Comparison of ENCODE assay signal across 13 mouse cellular contexts in the genomic region with DNA sequence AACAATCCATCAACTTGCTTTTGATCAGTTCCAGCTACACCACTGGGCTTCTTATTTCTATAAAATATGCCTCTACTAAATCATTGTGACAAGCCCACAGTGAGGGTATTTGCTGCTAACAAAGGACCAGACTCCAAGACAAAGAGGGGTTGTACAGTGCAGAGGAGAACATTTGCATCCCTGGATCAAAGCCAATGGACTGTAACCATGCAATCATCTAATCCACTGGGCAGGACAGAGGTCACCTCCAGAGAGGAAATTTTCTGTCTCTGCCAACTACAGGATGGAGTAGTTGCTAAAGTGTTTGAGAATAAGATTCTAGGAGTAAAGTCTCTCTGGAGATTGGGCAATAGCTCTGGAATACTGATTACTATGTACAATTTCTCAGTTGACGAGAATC.
A peak's percentile ranks its signal among the peaks of the same experiment; 100 is the strongest.
DNase-seq lines count a peak whose midpoint lies in the region; ATAC-seq and TF ChIP-seq lines count a peak whose summit lies in the region.
"Had no signal": no experiment of that assay in that cellular context is flagged by ENCODE, and none has a peak within 500 bp of the region (broad histone marks: within the 10 kb centered on the region; RNA-seq: fewer than 3 reads in every experiment).

No protein-coding gene starts in this region.

- no peak for TF ChIP-seq EP300 in stomach, postnatal 0 days (optimal IDR thresholded peaks at IDR 0.05)

- H3K9me3 ChIP-seq in stomach, embryonic 14.5 days (ENCODE audit: control insufficient read depth, low read depth, low read length), result no peaks in the 10 kb centered on the region
- H3K9me3 ChIP-seq in stomach, postnatal 0 days (ENCODE audit: control insufficient read depth, low read length), result no peaks in the 10 kb centered on the region
- H3K9me3 ChIP-seq in forebrain, postnatal 0 days (ENCODE audit: low read length), result no peaks in the 10 kb centered on the region
- H3K9me3 ChIP-seq in midbrain, embryonic 14.5 days (ENCODE audit: control insufficient read depth, low read length), result no peaks in the 10 kb centered on the region
- H3K9me3 ChIP-seq: heart, embryonic 10.5 days; megakaryocyte, embryonic 14.5 days had no signal

- no peak for DNase-seq in stomach, postnatal 0 days (ENCODE audit: low spot score)
- peak; percentile 24 for DNase-seq in forebrain, postnatal 0 days
- peak; percentile 75 for DNase-seq in midbrain, embryonic 14.5 days
- no peak for DNase-seq in heart, adult 9 months (ENCODE audit: low spot score in 2 of 2)
- no peak for DNase-seq in testis, postnatal 10 days (ENCODE audit: low spot score)
- no peak for DNase-seq in adipocyte (ENCODE audit: low spot score)
- DNase-seq: cerebellum, postnatal 36 days; kidney, postnatal 4 days; left cerebral cortex, postnatal 4 days; liver, postnatal 0 days had no signal

- TF ChIP-seq CTCF in stomach, postnatal 0 days (IDR thresholded peaks at IDR 0.05; ENCODE audit: low read depth), result no peak
- TF ChIP-seq CTCF in forebrain, postnatal 0 days (IDR thresholded peaks at IDR 0.05; ENCODE audit: low read depth), result no peak

- H3K9ac ChIP-seq in stomach, embryonic 14.5 days (replicated peaks; ENCODE audit: low read depth, low read length), result no peak overlapping the region
- H3K9ac ChIP-seq in stomach, postnatal 0 days (ENCODE audit: low read length), result no peak overlapping the region
- no peak overlapping the region for H3K9ac ChIP-seq in forebrain, postnatal 0 days
- H3K9ac ChIP-seq in midbrain, embryonic 14.5 days (replicated peaks; ENCODE audit: low read length), result no peak overlapping the region
- H3K9ac ChIP-seq: liver, postnatal 0 days had no signal

- WGBS in stomach, embryonic 14.5 days, result 96% methylated on average over 1 of the region's 1 CpGs
- WGBS in stomach, postnatal 0 days, result 78% methylated on average over 1 of the region's 1 CpGs
- 63% methylated on average over 1 of the region's 1 CpGs for WGBS in forebrain, postnatal 0 days
- 72% methylated on average over 1 of the region's 1 CpGs for WGBS in midbrain, embryonic 14.5 days

- no peak overlapping the region for H3K27ac ChIP-seq in stomach, embryonic 14.5 days (ENCODE audit: low read length)
- no peak overlapping the region for H3K27ac ChIP-seq in stomach, postnatal 0 days (replicated peaks)
- no peak overlapping the region for H3K27ac ChIP-seq in forebrain, postnatal 0 days (ENCODE audit: low read depth, low read length)
- no peak overlapping the region for H3K27ac ChIP-seq in midbrain, embryonic 14.5 days (replicated peaks; ENCODE audit: low read depth, low read length)
- H3K27ac ChIP-seq: heart, embryonic 10.5 days had no signal

- H3K4me2 ChIP-seq in stomach, embryonic 14.5 days (replicated peaks; ENCODE audit: low read depth, low read length), result no peak overlapping the region
- H3K4me2 ChIP-seq in stomach, postnatal 0 days (replicated peaks; ENCODE audit: low read depth), result no peak overlapping the region
- no peak overlapping the region for H3K4me2 ChIP-seq in forebrain, postnatal 0 days (ENCODE audit: low read depth)
- no peak overlapping the region for H3K4me2 ChIP-seq in midbrain, embryonic 14.5 days (ENCODE audit: low read length)

- no peaks in the 10 kb centered on the region for H3K36me3 ChIP-seq in stomach, embryonic 14.5 days (ENCODE audit: control insufficient read depth, insufficient read depth, low read length)
- H3K36me3 ChIP-seq in stomach, postnatal 0 days (ENCODE audit: control insufficient read depth, insufficient read depth, low read length), result no peaks in the 10 kb centered on the region
- H3K36me3 ChIP-seq in forebrain, postnatal 0 days (ENCODE audit: insufficient read depth), result no peaks in the 10 kb centered on the region
- no peaks in the 10 kb centered on the region for H3K36me3 ChIP-seq in midbrain, embryonic 14.5 days (ENCODE audit: control insufficient read depth, insufficient read depth, low read length)
- H3K36me3 ChIP-seq: heart, embryonic 10.5 days had no signal

- peak; percentile 49; the same call in 1 of the 2 replicates for ATAC-seq in stomach, embryonic 14.5 days (ENCODE audit: insufficient number of reproducible peaks, insufficient read depth, low FRiP score, low read depth)
- ATAC-seq in stomach, postnatal 0 days (ENCODE audit: low FRiP score, low TSS enrichment), result no peak
- peak; percentile 51; the same call in 1 of the 2 replicates for ATAC-seq in forebrain, postnatal 0 days
- ATAC-seq in midbrain, embryonic 14.5 days (ENCODE audit: low FRiP score, low TSS enrichment), result peak; percentile 87
- ATAC-seq: liver, postnatal 0 days had no signal

- H3K4me3 ChIP-seq in stomach, embryonic 14.5 days (ENCODE audit: low read depth, low read length), result no peak overlapping the region
- H3K4me3 ChIP-seq in stomach, postnatal 0 days (ENCODE audit: low read depth, low read length), result no peak overlapping the region
- no peak overlapping the region for H3K4me3 ChIP-seq in forebrain, postnatal 0 days (ENCODE audit: low read depth, low read length)
- no peak overlapping the region for H3K4me3 ChIP-seq in midbrain, embryonic 14.5 days (replicated peaks; ENCODE audit: low read depth, low read length)
- H3K4me3 ChIP-seq: heart, embryonic 10.5 days; megakaryocyte, embryonic 14.5 days had no signal

- no peaks in the 10 kb centered on the region for H3K27me3 ChIP-seq in stomach, embryonic 14.5 days (ENCODE audit: control insufficient read depth, insufficient read depth, low read length)
- H3K27me3 ChIP-seq in stomach, postnatal 0 days (ENCODE audit: control insufficient read depth, insufficient read depth, low read length), result no peaks in the 10 kb centered on the region
- H3K27me3 ChIP-seq in forebrain, postnatal 0 days (ENCODE audit: insufficient read depth, low read length), result no peaks in the 10 kb centered on the region
- no peaks in the 10 kb centered on the region for H3K27me3 ChIP-seq in midbrain, embryonic 14.5 days (ENCODE audit: control insufficient read depth, insufficient read depth, low read length)
- H3K27me3 ChIP-seq: megakaryocyte, embryonic 14.5 days had no signal

- H3K4me1 ChIP-seq in stomach, embryonic 14.5 days (ENCODE audit: control insufficient read depth, insufficient read depth, low read length), result no peaks in the 10 kb centered on the region
- H3K4me1 ChIP-seq in stomach, postnatal 0 days (replicated peaks; ENCODE audit: control insufficient read depth, insufficient read depth), result no peaks in the 10 kb centered on the region
- H3K4me1 ChIP-seq in forebrain, postnatal 0 days (ENCODE audit: insufficient read depth), result no peaks in the 10 kb centered on the region
- H3K4me1 ChIP-seq in midbrain, embryonic 14.5 days (ENCODE audit: control insufficient read depth, insufficient read depth, low read length), result peaks cover 3% of the 10 kb centered on the region; the same call in 1 of the 2 replicates
- H3K4me1 ChIP-seq: heart, embryonic 10.5 days had no signal

Comparison
In these comparisons a context has a peak if more than half of its experiments do, and no peak if none do; other contexts are left out.
1. DNase-seq: peak in forebrain, postnatal 0 days (single experiment) and midbrain, embryonic 14.5 days (single experiment); none in stomach, postnatal 0 days (single experiment), heart, adult 9 months (0 of 2), testis, postnatal 10 days (single experiment) and adipocyte (single experiment).